Mouse (Mus musculus): Measurements from ENCODE around the gene Hoxb6. TPM values are rescaled to one million over a fixed set of nuclear protein-coding genes. Genes with fewer than 3 reads are reported as not detected.

Gene Hoxb6
- total and polyA plus RNA-seq, 3 experiments, result 0.53 to 1.1 TPM; not detected in 1

GRCm38 (mm10) chr11:96338957-96339855, 46.9 kb downstream of the Hoxb6 start:
- no peaks in the 10 kb centered on the region for H3K79me2 ChIP-seq (replicated peaks; ENCODE audit: control insufficient read depth, extremely low read depth, insufficient read depth, poor library complexity, severe bottlenecking)
- peaks cover 3 to 8% of the 10 kb centered on the region in 2 experiments; a peak in 2 of 4 replicates for H3K4me1 ChIP-seq (ENCODE audit: control insufficient read depth in 1 of 2, insufficient read depth in 2 of 2)
- H3K4me3 ChIP-seq (replicated peaks in 1 of 3; ENCODE audit: low read depth in 2 of 3, low read length in 2 of 3, poor library complexity in 1 of 3), result no peak overlapping the region
- peaks cover 0 to 2% of the 10 kb centered on the region in 2 experiments for H3K36me3 ChIP-seq (replicated peaks in 1 of 2; ENCODE audit: control insufficient read depth in 1 of 2, insufficient read depth in 1 of 2, low read length in 1 of 2)
- H3K9me3 ChIP-seq (replicated peaks; ENCODE audit: low read length), result peaks cover 2% of the 10 kb centered on the region
- H3K9ac ChIP-seq (ENCODE audit: insufficient read depth, low read depth), result no peak overlapping the region
- no peak for DNase-seq (ENCODE audit: extremely low read depth)
- TF ChIP-seq MAX (IDR thresholded peaks at IDR 0.05; ENCODE audit: low read length) (no peak), MYC (IDR thresholded peaks at IDR 0.05; ENCODE audit: low read depth, low read length) (no peak), GABPA (IDR thresholded peaks at IDR 0.05; ENCODE audit: insufficient replicate concordance, low read depth, low read length) (no peak), UBTF (IDR thresholded peaks at IDR 0.05; ENCODE audit: low read depth, low read length) (no peak)
- H3K4me2 ChIP-seq (ENCODE audit: insufficient read depth, low read depth, poor library complexity, severe bottlenecking), result no peak overlapping the region
- in situ Hi-C loops (cut with MboI; ENCODE audit: low pct_ligation_motif_present, low pct_unique_long_range_greater_than_20kb, low sequenced_read_pairs) (loop anchor here (5.0 kb wide), 1 partner anchor 33 kb away; no protein-coding TSS in a partner anchor), dilution Hi-C loops (cut with MboI; ENCODE audit: extremely low pct_ligation_motif_present, extremely low pct_unique_long_range_greater_than_20kb, low sequenced_read_pairs) (no loop called here)
- H3K27ac ChIP-seq (ENCODE audit: insufficient read depth, low read depth), result no peak overlapping the region
- peaks cover 10% of the 10 kb centered on the region for H3K27me3 ChIP-seq (replicated peaks)

- no peak for TF ChIP-seq KAT2A (IDR thresholded peaks at IDR 0.05; ENCODE audit: insufficient replicate concordance, low read length)
- TF ChIP-seq USF2 (conservative IDR thresholded peaks at IDR 0.05; ENCODE audit: low read depth, low read length), result no peak
- no peak for TF ChIP-seq GABPA (IDR thresholded peaks at IDR 0.05; ENCODE audit: insufficient replicate concordance, low read depth, low read length)
- no peak for TF ChIP-seq IRF4 (IDR thresholded peaks at IDR 0.05; ENCODE audit: low read depth, low read length)
- TF ChIP-seq ZMIZ1 (IDR thresholded peaks at IDR 0.05; ENCODE audit: low read depth, low read length), result no peak
- H3K27me3 ChIP-seq (replicated peaks), result peaks cover 10% of the 10 kb centered on the region
- DNase-seq (ENCODE audit: extremely low read depth), result no peak
- peaks cover 0 to 6% of the 10 kb centered on the region in 2 experiments for H3K36me3 ChIP-seq (replicated peaks in 1 of 2; ENCODE audit: control insufficient read depth in 1 of 2, insufficient read depth in 1 of 2, low read length in 1 of 2)
- H3K9me3 ChIP-seq (replicated peaks; ENCODE audit: low read length), result peaks cover 5% of the 10 kb centered on the region
- H3K4me1 ChIP-seq (ENCODE audit: control insufficient read depth in 1 of 2, insufficient read depth in 2 of 2), result peaks cover 3 to 9% of the 10 kb centered on the region in 2 experiments; a peak in 2 of 4 replicates
- in situ Hi-C loops (cut with MboI; ENCODE audit: low pct_ligation_motif_present, low pct_unique_long_range_greater_than_20kb, low sequenced_read_pairs) (no loop called here), dilution Hi-C loops (cut with MboI; ENCODE audit: extremely low pct_ligation_motif_present, extremely low pct_unique_long_range_greater_than_20kb, low sequenced_read_pairs) (no loop called here)
- H3K4me3 ChIP-seq (replicated peaks in 1 of 3; ENCODE audit: low read depth in 2 of 3, low read length in 2 of 3, poor library complexity in 1 of 3), result no peak overlapping the region
- no peak overlapping the region for H3K9ac ChIP-seq (ENCODE audit: insufficient read depth, low read depth)
- H3K79me2 ChIP-seq (replicated peaks; ENCODE audit: control insufficient read depth, extremely low read depth, insufficient read depth, poor library complexity, severe bottlenecking), result no peaks in the 10 kb centered on the region
- no peak overlapping the region for H3K27ac ChIP-seq (ENCODE audit: insufficient read depth, low read depth)
- no peak overlapping the region for H3K4me2 ChIP-seq (ENCODE audit: insufficient read depth, low read depth, poor library complexity, severe bottlenecking)
Observed at GRCm38 (mm10) chr11:96340698-96341365, 48.6 kb downstream of the Hoxb6 start.
